Mouse (Mus musculus) induced T-regulatory cell, adult 2 months (primary cell): ENCODE data around the gene Tmem240.
"Not testable (repeated sequence)": the region's sequence is repeated elsewhere in the genome, so short reads cannot be mapped to it uniquely, and the experiment has no call there.

Experiments
- DNase-seq: peaks from one replicate; pipeline ENCODE4 v3.0.0-alpha.2; 2012; ENCODE audit warnings: low read depth

Gene Tmem240

DNA sequence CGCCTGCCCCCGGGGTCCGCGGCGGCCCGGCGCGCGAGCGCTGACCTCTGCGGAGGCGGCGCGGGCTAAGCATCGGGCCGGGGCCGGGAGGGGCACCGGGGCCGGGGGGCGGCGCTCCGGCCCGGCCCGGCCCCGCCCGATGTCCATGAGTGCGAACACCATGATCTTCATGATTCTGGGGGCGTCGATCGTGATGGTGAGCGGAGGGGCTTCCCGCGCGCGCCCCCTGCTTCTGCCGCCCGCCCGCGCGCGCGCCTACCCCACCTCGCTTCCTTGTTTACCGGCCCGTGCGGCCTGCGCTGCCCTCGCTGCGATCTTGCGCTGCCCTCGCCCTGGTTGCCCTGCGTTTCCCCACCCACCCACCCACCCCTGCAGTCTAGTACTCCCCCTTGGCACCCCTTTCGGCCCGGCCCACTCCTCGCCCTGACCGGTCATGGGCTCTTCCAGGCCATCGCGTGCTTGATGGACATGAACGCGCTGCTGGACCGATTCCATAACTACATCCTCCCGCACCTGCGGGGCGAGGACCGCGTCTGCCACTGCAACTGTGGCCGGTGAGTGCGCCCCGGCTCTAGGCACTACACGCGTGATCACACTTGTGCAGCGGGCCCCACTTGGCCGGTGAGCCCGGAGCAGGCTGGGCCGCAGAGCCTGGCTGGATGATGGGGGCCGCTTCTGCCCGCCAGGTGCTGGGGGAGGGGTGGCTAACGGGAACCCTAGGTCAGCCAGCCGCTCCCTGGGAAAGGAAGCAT lies 527 bp downstream of the Tmem240 start:
- peak; percentile 65 for DNase-seq

DNA sequence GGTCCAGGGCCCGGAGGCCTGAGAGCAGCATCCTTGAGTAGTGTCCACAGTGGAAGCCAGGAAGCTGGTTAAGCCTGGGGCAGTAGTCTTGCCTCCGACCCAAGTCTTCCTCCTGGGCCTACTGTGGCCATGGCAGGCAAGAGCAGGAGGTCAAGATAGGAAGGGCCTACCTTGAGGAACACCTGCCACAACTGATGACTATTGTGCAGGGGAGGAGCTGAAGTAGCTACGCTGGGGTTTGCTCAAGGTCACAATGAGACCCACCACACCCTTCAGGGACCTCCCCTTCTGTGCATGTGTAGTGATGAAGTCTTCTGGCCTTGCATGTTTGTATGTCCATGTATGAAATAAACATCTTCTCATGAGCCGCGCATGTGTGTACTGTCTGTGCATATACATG lies 1.2 kb downstream of the Tmem240 start:
- DNase-seq, result no peak

DNA sequence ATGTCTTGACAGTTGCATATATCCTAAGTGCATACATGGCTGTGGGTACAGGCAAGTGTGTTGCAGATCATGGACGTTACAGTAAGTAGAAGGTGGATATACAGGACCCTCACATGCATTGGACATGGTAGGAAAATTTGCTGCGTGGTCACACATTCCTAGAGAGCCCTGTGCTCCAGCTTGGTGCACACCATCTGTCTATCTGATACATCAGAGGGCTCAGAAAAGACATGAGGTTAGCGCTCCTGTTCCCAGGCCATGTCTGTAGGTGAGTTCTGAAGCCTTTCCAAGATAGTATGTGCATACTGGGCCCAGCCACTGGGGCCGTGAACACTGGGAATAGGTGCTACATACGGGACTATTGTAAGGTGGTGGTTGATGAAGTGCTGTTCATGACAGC lies 1.8 kb downstream of the Tmem240 start:
- no peak for DNase-seq

DNA sequence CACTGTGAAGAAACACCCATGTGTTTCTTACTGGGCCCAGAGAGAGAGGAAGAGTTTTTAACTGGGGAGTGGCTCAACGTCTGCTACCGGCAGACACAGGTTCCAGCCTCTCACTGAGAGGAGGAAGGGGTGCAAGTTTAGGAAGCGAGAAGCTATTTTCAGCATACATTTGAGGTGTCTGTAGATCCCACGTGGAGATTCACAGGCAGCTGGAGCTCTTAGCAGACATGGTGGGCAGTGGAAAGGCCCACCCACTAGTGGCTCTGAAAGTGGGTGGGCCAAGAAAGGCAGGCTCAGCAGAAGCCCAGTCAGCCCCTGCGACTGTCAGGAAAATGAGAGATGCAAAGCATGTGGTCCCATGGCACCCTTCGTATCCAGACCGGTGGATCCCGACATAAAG lies 3.7 kb downstream of the Tmem240 start:
- no peak for DNase-seq

DNA sequence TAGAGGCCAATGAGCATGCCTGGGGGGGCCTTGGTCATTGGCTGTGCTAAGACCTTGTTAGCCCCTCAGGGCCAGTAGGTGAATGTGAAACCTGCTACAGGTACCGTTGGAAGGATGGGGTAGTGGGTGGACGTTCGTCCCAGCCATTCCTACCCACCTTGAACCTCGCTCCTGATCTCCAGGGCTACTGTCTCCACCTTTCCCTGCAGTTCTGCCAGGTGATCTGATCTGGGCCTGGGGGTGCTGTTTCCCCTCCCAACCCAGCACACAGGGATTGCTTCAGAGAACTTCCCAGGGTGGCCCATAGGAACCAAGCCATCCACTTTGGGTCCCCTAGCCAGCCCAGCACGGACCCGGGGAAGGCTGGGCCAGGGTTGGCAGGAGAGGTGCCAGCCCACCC lies 4.6 kb downstream of the Tmem240 start:
- no peak for DNase-seq

DNA sequence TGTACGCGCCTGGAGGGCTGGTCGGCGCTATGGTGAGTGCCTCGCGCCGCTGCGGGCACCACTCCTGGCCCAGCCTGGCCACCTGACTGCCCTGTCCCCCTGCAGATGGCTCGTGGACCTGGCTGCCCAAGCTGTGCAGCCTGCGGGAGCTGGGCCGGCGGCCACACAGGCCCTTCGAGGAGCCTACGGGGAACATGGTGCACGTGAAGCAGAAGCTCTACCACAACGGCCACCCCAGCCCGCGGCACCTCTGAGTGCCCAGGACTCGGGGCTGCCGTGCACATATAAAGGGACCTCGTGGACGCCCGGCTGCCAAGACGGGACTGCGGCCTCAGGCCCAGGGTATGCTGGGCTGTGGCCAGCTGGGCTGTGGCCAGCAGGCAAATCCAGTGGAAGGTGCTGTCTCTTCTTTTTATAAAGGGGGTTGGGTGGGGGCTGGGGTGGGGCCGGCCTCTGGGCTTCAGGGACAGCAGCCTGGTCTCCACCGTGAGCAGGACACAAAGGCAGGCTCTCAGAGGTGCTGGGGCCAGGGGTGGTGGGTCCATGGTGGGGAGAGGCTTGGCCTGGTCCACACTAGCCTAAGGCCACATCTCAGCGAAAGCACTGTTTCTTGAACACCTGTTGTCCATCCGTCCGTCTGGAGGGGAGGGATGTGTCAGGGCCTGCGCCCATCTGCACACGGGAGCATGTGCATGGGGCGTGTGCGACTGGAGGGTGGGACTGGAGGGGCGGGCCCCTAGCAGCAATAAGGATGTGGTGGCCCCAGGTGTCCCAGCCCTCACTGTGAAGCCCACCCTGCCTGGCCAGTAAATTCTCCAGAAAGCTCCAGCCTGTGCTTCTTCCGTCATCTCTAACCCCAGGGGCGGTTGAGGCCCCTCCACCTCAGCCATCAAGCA lies 5.4 kb downstream of the Tmem240 start:
- no peak for DNase-seq

DNA sequence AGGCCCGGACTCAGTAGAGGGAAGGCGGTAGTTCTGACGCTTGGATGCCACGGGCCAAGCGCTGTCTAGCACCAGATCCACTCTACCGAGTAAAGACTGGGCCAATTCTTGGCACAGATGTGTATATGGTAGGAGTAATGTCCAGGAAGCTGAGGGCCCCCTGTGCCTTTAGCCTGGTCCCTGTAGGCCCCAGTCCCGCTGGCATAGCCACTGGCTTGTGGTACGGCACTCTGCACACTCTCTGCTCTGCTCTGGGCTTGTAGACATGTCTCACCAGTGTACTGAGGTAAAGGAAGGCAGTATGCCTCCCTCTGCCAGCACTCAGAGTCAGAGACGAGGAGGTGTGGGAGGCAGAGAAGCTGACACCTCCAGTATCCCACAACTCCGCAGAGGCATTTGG lies 6.1 kb downstream of the Tmem240 start:
- not testable (repeated sequence) for DNase-seq

DNA sequence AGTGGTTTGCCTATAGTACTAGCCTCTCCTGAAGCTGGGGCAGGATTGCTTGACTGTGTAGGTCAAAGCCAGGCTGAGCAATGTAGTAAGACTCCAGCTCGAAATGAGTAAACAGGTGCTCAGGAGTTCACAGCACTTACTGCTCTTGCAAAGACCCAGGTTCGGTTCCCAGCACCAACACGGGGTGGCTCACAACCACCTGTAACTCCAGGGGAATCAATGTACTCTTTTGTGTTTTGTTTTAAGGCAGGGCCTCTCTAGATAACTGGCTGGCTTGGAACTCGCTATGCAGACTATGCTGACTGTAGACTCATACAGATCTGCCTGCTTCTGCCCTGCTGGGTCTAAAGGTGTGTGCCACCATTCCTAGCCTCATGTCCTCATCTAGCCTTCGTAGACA lies 8.1 kb downstream of the Tmem240 start:
- DNase-seq, result no peak

DNA sequence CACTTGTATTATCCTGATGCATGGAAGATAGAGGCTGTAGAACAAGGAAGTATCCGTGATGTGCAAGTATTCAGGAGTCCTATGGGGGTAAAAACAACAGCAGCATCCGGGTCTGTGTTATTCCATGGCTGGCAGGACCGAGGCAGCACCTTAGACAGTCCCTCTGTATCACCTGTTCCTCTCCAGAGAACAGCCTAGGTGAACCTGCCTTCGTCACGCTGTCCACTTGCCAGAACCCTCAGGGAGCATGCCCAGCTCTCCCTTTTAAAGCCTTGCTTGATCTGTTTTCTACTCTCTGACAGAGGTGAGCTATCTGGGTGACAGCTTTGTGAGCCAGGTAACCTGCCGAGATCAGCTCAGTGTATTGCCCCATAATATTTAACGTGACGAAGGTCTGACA lies 9.9 kb downstream of the Tmem240 start:
- DNase-seq, result no peak

DNA sequence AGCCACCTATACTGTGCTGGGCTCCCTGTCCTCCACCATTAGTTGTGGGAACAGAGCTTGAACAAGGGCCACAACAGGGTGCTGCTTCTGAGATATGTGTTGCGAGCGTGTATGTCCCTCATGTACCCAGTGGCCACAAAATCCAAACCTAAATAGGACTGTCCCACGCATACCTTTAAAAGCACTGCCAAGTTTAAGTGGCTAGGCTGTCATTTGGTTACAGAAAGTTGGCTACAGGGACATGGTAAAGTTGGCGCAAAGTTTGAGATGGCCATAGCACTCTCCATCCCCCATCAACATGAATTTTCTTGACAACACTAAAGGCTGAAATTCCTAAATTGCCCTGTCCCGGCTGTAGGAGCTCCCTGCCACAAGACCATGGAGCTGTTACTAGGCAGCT lies 10.5 kb downstream of the Tmem240 start:
- no peak for DNase-seq

DNA sequence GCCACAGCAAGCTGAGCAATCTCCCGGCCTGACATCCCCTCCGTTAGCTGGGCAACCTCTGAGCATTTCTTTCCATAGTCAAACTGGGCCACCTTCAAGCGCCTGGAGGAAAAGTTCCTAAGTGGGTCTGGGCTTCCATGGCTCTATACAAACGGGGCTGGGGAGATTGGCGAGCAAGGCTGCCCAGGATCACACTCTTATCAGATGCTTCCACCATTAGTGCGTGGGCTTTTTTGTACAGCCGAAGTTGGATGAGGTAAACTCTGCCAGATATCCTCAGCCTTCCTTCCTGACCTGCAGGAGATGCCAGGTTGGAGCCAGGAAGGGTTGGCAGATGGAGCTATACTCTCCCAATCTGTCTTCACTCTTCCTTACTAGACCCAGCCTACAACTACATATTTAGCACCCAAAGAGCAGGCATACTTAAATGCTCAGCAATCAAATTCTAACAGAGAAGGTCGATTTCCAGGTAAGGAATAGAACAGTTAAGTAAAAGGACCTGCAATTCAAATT lies 11.5 kb downstream of the Tmem240 start:
- no peak for DNase-seq

DNA sequence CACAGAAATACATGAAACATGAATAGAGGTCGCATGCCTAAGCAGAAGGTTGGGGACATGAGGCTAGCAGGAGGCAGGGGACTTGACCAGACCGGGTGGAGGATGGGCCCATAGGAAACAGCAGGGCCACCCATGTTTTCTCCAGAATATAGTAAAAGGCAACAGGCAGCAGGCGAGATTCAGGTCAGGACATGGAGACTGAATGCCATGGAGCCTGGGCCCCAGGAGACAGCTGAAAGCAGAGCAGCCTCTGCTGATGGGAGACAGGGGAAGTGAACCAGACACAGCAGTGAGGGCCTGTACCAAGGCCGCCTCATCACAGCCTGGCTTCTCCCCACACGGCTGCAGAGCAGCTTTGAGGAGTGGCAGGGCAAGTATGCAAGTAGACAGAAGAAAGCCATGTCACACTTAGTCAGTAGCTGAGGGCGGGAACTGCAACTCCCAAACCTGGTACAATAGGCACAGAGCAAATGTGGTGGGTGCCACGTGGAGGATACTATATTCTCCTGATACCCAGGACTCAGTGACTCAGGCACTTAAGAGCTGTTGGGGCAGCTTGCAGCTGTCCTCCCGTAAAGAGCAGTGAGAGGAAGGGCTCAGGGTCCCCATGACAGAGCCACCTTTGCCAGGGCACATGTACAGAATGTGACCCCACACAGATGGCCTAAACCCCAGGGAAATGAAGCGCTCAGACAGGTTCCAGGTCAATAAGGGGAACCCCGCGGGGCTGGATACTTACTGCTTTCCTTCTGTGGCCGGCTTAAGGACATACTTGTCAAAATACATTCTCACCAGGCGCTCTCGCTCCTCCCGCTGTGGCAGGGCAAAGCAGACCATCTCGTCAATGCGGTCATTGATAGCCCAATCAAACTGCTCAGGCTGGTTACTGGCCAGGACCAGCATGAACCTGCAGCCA lies 12.2 kb downstream of the Tmem240 start:
- DNase-seq, result no peak

DNA sequence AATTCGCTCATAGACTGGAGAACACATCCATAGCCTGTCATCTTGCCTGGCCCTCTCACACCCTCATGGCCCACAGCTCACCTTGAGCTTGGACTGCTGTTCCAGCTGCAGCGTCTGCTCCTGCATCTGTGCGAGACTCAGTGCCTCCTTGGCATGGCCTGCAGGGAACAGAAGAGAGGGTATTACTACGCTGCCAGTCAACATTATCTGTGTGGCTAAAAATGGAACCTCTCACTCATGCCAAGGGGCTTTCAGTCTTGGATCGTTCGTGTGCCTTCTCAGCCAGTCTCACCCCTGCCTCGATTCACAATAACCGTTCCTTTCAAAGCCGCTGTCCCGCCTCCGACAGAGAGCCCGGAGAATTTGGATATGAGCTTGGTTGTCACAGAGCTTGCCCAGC lies 22.4 kb downstream of the Tmem240 start:
- DNase-seq, result no peak

DNA sequence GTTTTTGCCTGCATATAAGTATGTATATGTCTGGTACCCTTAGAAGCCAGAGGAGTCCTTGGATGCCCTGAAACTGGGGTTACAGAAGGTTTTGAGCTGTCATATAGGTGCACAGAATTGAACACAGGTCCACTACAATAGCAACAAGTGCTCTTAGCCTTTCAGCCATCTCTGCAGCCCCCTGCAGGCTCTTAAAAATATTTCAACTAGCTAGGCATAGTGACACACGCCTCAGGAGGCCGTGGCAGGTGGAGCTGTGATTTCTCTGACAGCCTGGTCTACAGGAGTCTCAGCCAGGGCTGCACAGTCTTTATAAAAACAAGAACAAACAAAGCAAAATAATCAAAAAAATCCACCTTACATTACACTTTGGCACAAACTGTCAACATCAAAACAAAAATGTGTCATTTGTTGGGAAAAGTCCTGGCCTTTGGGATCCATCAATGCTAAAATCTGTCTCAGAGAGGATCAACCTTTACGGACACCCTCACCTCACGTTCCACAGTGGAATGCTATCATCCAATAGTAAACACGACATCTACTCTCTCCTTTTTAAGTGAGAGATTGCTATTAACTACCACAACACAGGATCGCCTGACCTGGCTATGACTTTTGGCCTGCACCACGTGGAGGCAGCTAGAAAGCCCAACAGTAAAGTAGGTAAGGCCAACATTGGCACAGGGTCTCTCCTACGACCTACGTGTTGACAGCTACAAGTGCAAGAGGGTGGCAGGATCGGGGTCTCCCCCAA lies 25.4 kb downstream of the Tmem240 start:
- DNase-seq, result peak; percentile 75

DNA sequence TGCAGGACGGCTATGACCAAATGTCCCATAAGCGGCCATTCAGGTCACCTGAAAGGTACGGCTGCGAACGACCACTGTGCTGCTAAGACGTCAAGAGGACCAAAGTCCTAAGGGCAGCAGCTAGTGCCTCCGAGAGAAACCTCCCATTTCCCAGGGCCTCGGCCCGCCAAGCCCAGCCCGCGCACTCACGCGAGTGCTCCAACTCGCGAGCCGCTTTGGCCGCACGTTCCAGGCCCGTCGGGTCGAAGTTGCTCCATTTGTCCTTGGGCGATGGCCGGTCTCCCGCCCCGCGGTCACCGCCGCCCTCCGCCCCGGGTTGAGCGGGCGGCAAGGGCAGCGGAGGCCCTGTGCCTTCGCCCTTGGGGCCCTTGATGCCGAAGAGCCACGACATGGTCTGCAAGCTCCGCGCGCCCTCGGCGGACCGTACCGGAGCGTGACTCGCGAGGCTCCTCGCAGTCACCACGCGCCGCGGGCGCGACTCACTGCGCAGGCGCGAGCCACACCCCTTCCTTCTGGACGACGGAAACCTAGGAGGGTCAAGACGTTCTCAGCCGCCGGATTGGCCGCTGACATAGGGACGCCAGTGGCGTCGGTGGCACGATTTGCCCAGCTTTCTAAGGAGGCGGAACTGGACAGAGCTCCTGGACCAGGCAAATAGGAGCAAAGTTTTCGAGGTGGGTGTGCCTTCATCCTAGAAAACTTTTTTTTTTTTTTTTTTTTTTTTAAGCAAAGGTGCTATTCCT lies 26.2 kb downstream of the Tmem240 start, which contains the start of gene Atad3a:
Atad3a (minus strand) TSS at position 481 of the 743 bp plus-strand sequence.
- DNase-seq, result peak; percentile 96

DNA sequence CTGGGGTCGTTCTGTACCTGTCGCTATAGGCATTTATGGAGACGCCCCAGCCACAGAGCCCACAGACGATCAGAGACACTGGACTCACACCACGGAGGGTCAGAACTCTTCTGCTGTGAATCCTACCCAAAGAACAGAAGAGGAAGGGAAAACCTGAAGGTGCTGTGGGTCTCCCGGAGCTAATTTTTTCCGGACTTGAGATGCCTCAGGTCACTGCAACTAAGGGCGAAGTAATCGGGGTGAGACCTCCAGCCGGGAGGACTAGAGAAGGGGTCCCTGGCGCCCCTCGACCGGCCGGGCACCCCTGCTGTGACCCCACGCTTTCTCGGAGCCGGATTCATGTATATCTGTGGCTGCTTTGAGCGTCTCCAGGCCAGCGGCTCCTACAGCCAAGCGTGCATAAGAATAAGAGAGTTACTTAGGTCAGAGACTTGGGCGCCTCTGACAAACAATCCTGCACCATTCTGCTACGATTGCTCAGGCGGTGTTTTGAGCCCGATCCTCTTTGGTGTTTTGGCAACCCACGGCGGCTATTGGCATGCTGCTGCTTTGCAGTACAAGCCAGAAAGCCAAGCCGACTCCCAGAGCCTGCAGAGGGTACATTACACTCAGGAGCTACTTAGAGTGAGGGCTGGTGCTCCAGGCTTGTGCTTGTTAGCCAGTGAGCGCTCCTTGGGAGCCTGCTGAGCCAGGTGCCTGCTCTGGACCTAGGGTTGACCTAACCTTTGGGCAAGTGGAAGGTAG lies 26.9 kb downstream of the Tmem240 start:
- DNase-seq, result no peak

DNA sequence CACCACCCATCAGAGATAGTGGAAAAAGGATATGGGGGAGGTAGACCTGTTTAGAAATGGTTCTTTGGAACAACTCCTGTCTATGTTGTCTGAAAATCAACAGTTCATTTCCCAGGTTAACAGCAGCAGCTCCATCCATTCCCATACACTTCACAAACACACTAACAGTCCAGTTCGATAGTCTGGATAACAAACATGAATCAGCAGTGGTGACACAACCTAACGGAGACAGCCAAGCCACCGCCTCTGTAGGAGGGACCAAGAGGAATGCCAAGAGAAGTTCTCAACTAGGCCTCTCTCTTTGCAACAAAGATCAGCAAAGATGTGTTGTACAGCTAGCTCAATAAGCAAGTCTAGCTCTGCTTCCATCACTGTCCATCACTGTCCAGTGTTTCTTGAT lies 27.8 kb downstream of the Tmem240 start:
- DNase-seq, result no peak

DNA sequence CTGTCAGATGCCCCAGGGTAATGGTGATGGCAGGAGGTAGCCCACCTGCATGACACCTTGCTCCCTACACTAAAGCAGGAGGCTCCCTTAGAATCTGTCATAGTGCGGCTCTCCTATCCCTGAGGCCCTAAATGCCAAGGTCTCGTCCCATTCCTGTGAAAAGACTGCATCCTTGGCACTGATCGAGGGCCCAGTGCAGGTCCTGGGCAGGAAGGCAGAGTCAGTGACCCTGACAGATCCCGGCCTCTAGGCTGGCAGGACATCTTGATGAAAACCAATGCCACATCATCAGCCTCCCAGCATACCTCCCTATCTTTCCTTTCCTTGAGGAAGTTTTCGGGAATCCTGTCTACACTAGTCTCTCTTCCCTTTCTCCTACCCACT lies 34.9 kb downstream of the Tmem240 start:
- DNase-seq, result no peak

DNA sequence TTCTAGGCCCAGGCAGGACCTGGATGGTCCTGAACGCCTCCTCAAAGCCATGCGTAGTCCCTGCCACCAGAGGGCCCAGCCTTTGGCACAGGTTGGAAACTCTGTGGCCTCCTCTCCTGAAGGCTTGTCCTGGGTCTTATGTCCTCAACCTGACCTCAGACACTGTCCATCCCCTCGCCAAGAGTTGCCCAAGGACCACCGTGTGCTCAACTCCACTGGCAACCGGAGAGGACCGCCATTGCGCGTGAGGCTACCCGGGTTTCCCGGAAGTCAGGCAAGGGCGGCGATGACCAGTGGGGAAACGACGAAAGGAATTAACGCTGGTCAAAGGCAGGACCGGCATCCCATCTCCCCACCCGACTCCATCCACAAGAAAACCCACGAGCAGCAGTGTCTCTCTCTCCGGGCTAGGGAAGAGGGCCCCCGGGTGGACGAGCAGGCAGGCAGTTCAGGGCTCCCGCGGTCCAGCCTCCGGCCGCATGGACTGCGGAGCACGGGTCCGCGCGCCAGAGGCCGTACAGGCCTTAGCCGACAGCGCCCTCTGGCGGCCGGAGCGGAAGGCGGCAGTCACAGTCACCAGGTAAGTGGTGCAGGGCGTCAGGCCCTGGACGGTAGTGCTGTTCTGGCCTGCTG lies 35.4 kb downstream of the Tmem240 start:
- peak; percentile 88 for DNase-seq
